ENCODE assay signal across 19 mouse cellular contexts in the genomic region with DNA sequence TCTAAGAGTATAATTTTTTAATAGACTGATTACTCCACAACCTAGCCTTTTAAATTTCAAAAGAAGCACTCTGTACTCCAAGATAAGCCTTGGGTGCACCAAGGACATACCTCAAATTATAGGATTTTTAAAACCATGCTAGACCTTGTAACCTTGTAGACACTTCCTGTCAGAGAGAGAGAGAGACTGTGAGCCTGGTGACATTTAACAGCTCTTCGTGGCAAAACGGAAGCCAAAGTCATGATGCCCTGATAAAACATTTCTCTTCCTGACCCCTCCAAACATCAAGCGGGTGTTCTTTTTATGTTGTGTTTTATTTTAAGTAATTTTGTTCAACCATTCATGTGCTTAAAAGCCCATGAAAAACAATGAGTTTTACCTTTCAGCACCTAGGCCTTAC. TPM values are rescaled to one million over a fixed set of nuclear protein-coding genes. Genes with fewer than 3 reads are reported as not detected.
DNase-seq lines count a peak whose midpoint lies in the region; ATAC-seq lines count a peak whose summit lies in the region.
"Had no signal": no experiment of that assay in that cellular context is flagged by ENCODE, and none has a peak within 500 bp of the region (broad histone marks: within the 10 kb centered on the region; RNA-seq: fewer than 3 reads in every experiment).

No protein-coding gene starts in this region.

- H3K36me3 ChIP-seq in heart, embryonic 13.5 days: peaks cover 11% of the 10 kb centered on the region
- peaks cover 4% of the 10 kb centered on the region; the same call in 1 of the 2 replicates for H3K36me3 ChIP-seq in liver, embryonic 11.5 days (ENCODE audit: control insufficient read depth, insufficient read depth, low read length)

- ATAC-seq in heart, embryonic 13.5 days (ENCODE audit: extremely low read depth, insufficient number of reproducible peaks, low FRiP score, low TSS enrichment): no peak
- ATAC-seq in common myeloid progenitor, adult 5-6 weeks (replicated peaks; ENCODE audit: low read depth, poor library complexity, severe bottlenecking): peak; percentile 36; the same call in 1 of the 2 replicates
- no peak for ATAC-seq in liver, embryonic 11.5 days (replicated peaks; ENCODE audit: low FRiP score)
- ATAC-seq: forebrain, embryonic 13.5 days; forebrain, postnatal 0 days; intestine, postnatal 0 days had no signal

- no peak overlapping the region for H3K4me3 ChIP-seq in heart, embryonic 13.5 days
- no peak overlapping the region for H3K4me3 ChIP-seq in liver, embryonic 11.5 days (ENCODE audit: low read depth, low read length)
- H3K4me3 ChIP-seq: embryonic facial prominence, embryonic 10.5 days; forebrain, embryonic 13.5 days; hindbrain, embryonic 10.5 days had no signal

- no peak for DNase-seq in heart, adult 11 months
- peak; percentile 3 for DNase-seq in thymus, postnatal 25 days
- DNase-seq in thymus, postnatal 10 days (ENCODE audit: low spot score in 2 of 2): no peak
- no peak for DNase-seq in liver, embryonic 11.5 days (ENCODE audit: low spot score)
- DNase-seq in adipocyte (ENCODE audit: low spot score): no peak
- DNase-seq: adrenal gland, adult 2 months; adrenal gland, postnatal 25 days; cerebellum, adult 18-20 months; cerebellum, adult 9-11 months; cerebellum, postnatal 36 days; forebrain, postnatal 0 days; gastrocnemius, postnatal 14 days had no signal

- WGBS in heart, embryonic 13.5 days: 65% methylated on average over 3 of the region's 3 CpGs
- 46% methylated on average over 3 of the region's 3 CpGs for WGBS in liver, embryonic 11.5 days

- no peak overlapping the region for H3K4me2 ChIP-seq in heart, embryonic 13.5 days
- no peak overlapping the region for H3K4me2 ChIP-seq in liver, embryonic 11.5 days
- H3K4me2 ChIP-seq: forebrain, embryonic 13.5 days; hindbrain, embryonic 14.5 days had no signal

- H3K9me3 ChIP-seq in heart, embryonic 13.5 days: no peaks in the 10 kb centered on the region
- no peaks in the 10 kb centered on the region for H3K9me3 ChIP-seq in liver, embryonic 11.5 days (ENCODE audit: control insufficient read depth, low read length)
- H3K9me3 ChIP-seq: embryonic facial prominence, embryonic 10.5 days; forebrain, embryonic 13.5 days; hindbrain, embryonic 10.5 days had no signal

- no peak overlapping the region for H3K9ac ChIP-seq in heart, embryonic 13.5 days
- no peak overlapping the region for H3K9ac ChIP-seq in liver, embryonic 11.5 days (ENCODE audit: low read depth, low read length)
- H3K9ac ChIP-seq: forebrain, embryonic 13.5 days; forebrain, postnatal 0 days; hindbrain, embryonic 14.5 days had no signal

- peaks cover 66% of the 10 kb centered on the region for H3K4me1 ChIP-seq in heart, embryonic 13.5 days
- peaks cover 8% of the 10 kb centered on the region for H3K4me1 ChIP-seq in liver, embryonic 11.5 days (replicated peaks; ENCODE audit: control insufficient read depth, insufficient read depth, low read length)

- peak overlapping the region; percentile 60 for H3K27ac ChIP-seq in heart, embryonic 13.5 days (replicated peaks)
- no peak overlapping the region for H3K27ac ChIP-seq in liver, embryonic 11.5 days (ENCODE audit: low read depth, low read length)
- H3K27ac ChIP-seq: embryonic facial prominence, embryonic 10.5 days; forebrain, embryonic 13.5 days; hindbrain, embryonic 14.5 days had no signal

- no peaks in the 10 kb centered on the region for H3K27me3 ChIP-seq in heart, embryonic 13.5 days (replicated peaks)
- no peaks in the 10 kb centered on the region for H3K27me3 ChIP-seq in liver, embryonic 11.5 days (replicated peaks; ENCODE audit: control insufficient read depth, insufficient read depth, low read length)
- H3K27me3 ChIP-seq: forebrain, embryonic 13.5 days had no signal

RNA-seq across cellular contexts. Expression of a gene that starts 39.7 kb away (rescaled TPM):
- polyA plus RNA-seq in heart, embryonic 13.5 days (2015; fragmentation: Nextera tagmentation; extraction: Ambion mirVana): 0.40 and 0.41 TPM in 2 replicates
- 0.37 TPM in 1 of 2 replicates, not detected in the other for total RNA-seq in common myeloid progenitor, adult 5-6 weeks (2017)
- 0.56 and 0.62 TPM in 2 replicates for polyA plus RNA-seq in liver, embryonic 11.5 days (2014; fragmentation: Nextera tagmentation; extraction: Ambion mirVana)
